Mouse (Mus musculus): ENCODE data around the gene Pomgnt1. TPM values are rescaled to one million over a fixed set of nuclear protein-coding genes. Genes with fewer than 3 reads are reported as not detected.

Gene Pomgnt1
- polyA plus RNA-seq, 1 experiment from 2014 or later = 68.2 TPM

GRCm38 (mm10) chr4:116192286-116192835, 68.7 kb downstream of the Pomgnt1 start:
- no peak overlapping the region for H3K4me3 ChIP-seq (ENCODE audit: low read length)
- no peaks in the 10 kb centered on the region for H3K27me3 ChIP-seq (ENCODE audit: control insufficient read depth, insufficient read depth, low read length)
- H3K9ac ChIP-seq (ENCODE audit: low read depth, low read length) = no peak overlapping the region
- no peak overlapping the region for H3K27ac ChIP-seq (ENCODE audit: low read depth, low read length)
- H3K4me2 ChIP-seq (replicated peaks; ENCODE audit: low read depth, low read length) = no peak overlapping the region
- H3K36me3 ChIP-seq (ENCODE audit: control insufficient read depth, insufficient read depth, low read length) = no peaks in the 10 kb centered on the region
- 0 out of 2 replicates have a peak, but pooled peaks have one; percentile 28 for ATAC-seq (ENCODE audit: low FRiP score, low TSS enrichment)
- H3K4me1 ChIP-seq (ENCODE audit: control insufficient read depth, insufficient read depth, low read length) = no peaks in the 10 kb centered on the region
- WGBS = 30% methylated on average over 4 of the region's 4 CpGs
- H3K9me3 ChIP-seq (ENCODE audit: control insufficient read depth, low read length) = no peaks in the 10 kb centered on the region

GRCm38 (mm10) chr4:116193583-116194383, 70.1 kb downstream of the Pomgnt1 start:
- Histone ChIP-seq H3K4me2 (replicated peaks; ENCODE audit: low read depth, low read length) (no peak overlapping the region), H3K27ac (ENCODE audit: low read depth, low read length) (no peak overlapping the region), H3K9ac (ENCODE audit: low read depth, low read length) (no peak overlapping the region), H3K4me1 (ENCODE audit: control insufficient read depth, insufficient read depth, low read length) (no peaks in the 10 kb centered on the region), H3K36me3 (ENCODE audit: control insufficient read depth, insufficient read depth, low read length) (no peaks in the 10 kb centered on the region), H3K4me3 (ENCODE audit: low read length) (no peak overlapping the region), H3K9me3 (ENCODE audit: control insufficient read depth, low read length) (no peaks in the 10 kb centered on the region), H3K27me3 (ENCODE audit: control insufficient read depth, insufficient read depth, low read length) (no peaks in the 10 kb centered on the region)
- ATAC-seq (ENCODE audit: low FRiP score, low TSS enrichment) = no peak
- WGBS = 69% methylated on average over 9 of the region's 9 CpGs

GRCm38 (mm10) chr4:116198422-116198821, 74.8 kb downstream of the Pomgnt1 start:
- Histone ChIP-seq H3K4me2 (replicated peaks; ENCODE audit: low read depth, low read length) (no peak overlapping the region), H3K4me3 (ENCODE audit: low read length) (no peak overlapping the region), H3K9ac (ENCODE audit: low read depth, low read length) (no peak overlapping the region), H3K4me1 (ENCODE audit: control insufficient read depth, insufficient read depth, low read length) (no peaks in the 10 kb centered on the region), H3K9me3 (ENCODE audit: control insufficient read depth, low read length) (no peaks in the 10 kb centered on the region), H3K36me3 (ENCODE audit: control insufficient read depth, insufficient read depth, low read length) (no peaks in the 10 kb centered on the region), H3K27me3 (ENCODE audit: control insufficient read depth, insufficient read depth, low read length) (no peaks in the 10 kb centered on the region), H3K27ac (ENCODE audit: low read depth, low read length) (no peak overlapping the region)
- 79% methylated on average over 2 of the region's 2 CpGs for WGBS
- no peak for ATAC-seq (ENCODE audit: low FRiP score, low TSS enrichment)

- 70% methylated on average over 3 of the region's 3 CpGs for WGBS
- Histone ChIP-seq H3K4me3 (ENCODE audit: low read length) (no peak overlapping the region), H3K9me3 (ENCODE audit: control insufficient read depth, low read length) (no peaks in the 10 kb centered on the region), H3K9ac (ENCODE audit: low read depth, low read length) (no peak overlapping the region), H3K27ac (ENCODE audit: low read depth, low read length) (no peak overlapping the region), H3K36me3 (ENCODE audit: control insufficient read depth, insufficient read depth, low read length) (no peaks in the 10 kb centered on the region), H3K4me1 (ENCODE audit: control insufficient read depth, insufficient read depth, low read length) (no peaks in the 10 kb centered on the region), H3K4me2 (replicated peaks; ENCODE audit: low read depth, low read length) (no peak overlapping the region), H3K27me3 (ENCODE audit: control insufficient read depth, insufficient read depth, low read length) (no peaks in the 10 kb centered on the region)
- no peak for ATAC-seq (ENCODE audit: low FRiP score, low TSS enrichment)
These were observed 80.8 kb downstream of the Pomgnt1 start for GRCm38 (mm10) chr4:116204422-116204821.

DNA sequence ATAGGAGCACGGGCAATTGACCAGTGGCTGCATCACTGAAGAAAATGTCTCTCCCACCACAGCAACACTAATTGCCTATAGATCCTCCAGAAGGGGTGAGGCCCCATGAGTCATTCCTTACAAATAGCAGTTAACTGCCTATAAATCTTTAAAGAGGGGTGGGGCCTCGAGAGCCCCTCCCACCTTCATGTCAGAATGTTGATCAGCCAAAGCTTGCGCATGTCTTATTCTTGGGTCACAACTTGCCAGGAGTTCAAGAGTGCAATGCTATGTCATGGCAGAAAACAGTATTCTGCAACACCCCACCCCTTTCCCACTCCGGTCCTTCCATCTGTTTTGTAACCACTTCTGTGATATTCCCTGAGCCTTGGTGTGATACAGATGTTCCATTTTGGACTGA, 82.9 kb downstream of the Pomgnt1 start:
- no peaks in the 10 kb centered on the region for H3K36me3 ChIP-seq (ENCODE audit: control insufficient read depth, insufficient read depth, low read length)
- no peak for ATAC-seq (ENCODE audit: low FRiP score, low TSS enrichment)
- H3K4me2 ChIP-seq (replicated peaks; ENCODE audit: low read depth, low read length) = no peak overlapping the region
- H3K4me3 ChIP-seq (ENCODE audit: low read length) = no peak overlapping the region
- H3K9ac ChIP-seq (ENCODE audit: low read depth, low read length) = no peak overlapping the region
- H3K4me1 ChIP-seq (ENCODE audit: control insufficient read depth, insufficient read depth, low read length) = no peaks in the 10 kb centered on the region
- no peak overlapping the region for H3K27ac ChIP-seq (ENCODE audit: low read depth, low read length)
- no peaks in the 10 kb centered on the region for H3K27me3 ChIP-seq (ENCODE audit: control insufficient read depth, insufficient read depth, low read length)
- no peaks in the 10 kb centered on the region for H3K9me3 ChIP-seq (ENCODE audit: control insufficient read depth, low read length)
- whole genome bisulfite sequencing = 72% methylated on average over 4 of the region's 4 CpGs

- Histone ChIP-seq H3K27me3 (ENCODE audit: control insufficient read depth, insufficient read depth, low read length) (no peaks in the 10 kb centered on the region), H3K9me3 (ENCODE audit: control insufficient read depth, low read length) (no peaks in the 10 kb centered on the region), H3K4me3 (ENCODE audit: low read length) (no peak overlapping the region), H3K4me1 (ENCODE audit: control insufficient read depth, insufficient read depth, low read length) (no peaks in the 10 kb centered on the region), H3K27ac (ENCODE audit: low read depth, low read length) (no peak overlapping the region), H3K36me3 (ENCODE audit: control insufficient read depth, insufficient read depth, low read length) (no peaks in the 10 kb centered on the region), H3K9ac (ENCODE audit: low read depth, low read length) (no peak overlapping the region), H3K4me2 (replicated peaks; ENCODE audit: low read depth, low read length) (no peak overlapping the region)
- 72% methylated on average over 1 of the region's 1 CpGs for WGBS
- no peak for ATAC-seq (ENCODE audit: low FRiP score, low TSS enrichment)
These were observed 85.3 kb downstream of the Pomgnt1 start for GRCm38 (mm10) chr4:116208891-116209290.

Other genes starting within 250 kb of the Pomgnt1 start
- not detected in 2 replicates for gene Kncn, start 239.4 kb upstream of the Pomgnt1 start, polyA plus RNA-seq (2014; fragmentation: Nextera tagmentation; extraction: Ambion mirVana)
- not detected in 2 replicates for gene 6430628N08Rik, start 233.2 kb upstream of the Pomgnt1 start, polyA plus RNA-seq (2014; fragmentation: Nextera tagmentation; extraction: Ambion mirVana)
- gene Dmbx1, start 183.9 kb upstream of the Pomgnt1 start, polyA plus RNA-seq (2014; fragmentation: Nextera tagmentation; extraction: Ambion mirVana) = not detected in 2 replicates
- gene Faah, start 105.9 kb upstream of the Pomgnt1 start, polyA plus RNA-seq (2014; fragmentation: Nextera tagmentation; extraction: Ambion mirVana) = 5.2 and 8.7 TPM in 2 replicates
- 17.1 and 24.1 TPM in 2 replicates for gene Nsun4, start 70.0 kb upstream of the Pomgnt1 start, polyA plus RNA-seq (2014; fragmentation: Nextera tagmentation; extraction: Ambion mirVana)
- 513 and 692 TPM in 2 replicates for gene Uqcrh, start 48.8 kb upstream of the Pomgnt1 start, polyA plus RNA-seq (2014; fragmentation: Nextera tagmentation; extraction: Ambion mirVana)
- gene Lrrc41, start 48.6 kb upstream of the Pomgnt1 start, polyA plus RNA-seq (2014; fragmentation: Nextera tagmentation; extraction: Ambion mirVana) = 66.6 and 78.1 TPM in 2 replicates
- 26.6 and 40.7 TPM in 2 replicates for gene Rad54l, start 150 bp upstream of the Pomgnt1 start, polyA plus RNA-seq (2014; fragmentation: Nextera tagmentation; extraction: Ambion mirVana)
- 2.2 and 3.2 TPM in 2 replicates for gene Lurap1, start 27.5 kb downstream of the Pomgnt1 start, polyA plus RNA-seq (2014; fragmentation: Nextera tagmentation; extraction: Ambion mirVana)
- 0.50 and 0.89 TPM in 2 replicates for gene Tspan1, start 43.8 kb downstream of the Pomgnt1 start, polyA plus RNA-seq (2014; fragmentation: Nextera tagmentation; extraction: Ambion mirVana)
- not detected in 2 replicates for gene 1700042G07Rik, start 49.5 kb downstream of the Pomgnt1 start, polyA plus RNA-seq (2014; fragmentation: Nextera tagmentation; extraction: Ambion mirVana)
- gene Gm49337, start 49.5 kb downstream of the Pomgnt1 start, polyA plus RNA-seq (2014; fragmentation: Nextera tagmentation; extraction: Ambion mirVana) = not detected in 2 replicates
- gene Pik3r3, start 97.8 kb downstream of the Pomgnt1 start, polyA plus RNA-seq (2014; fragmentation: Nextera tagmentation; extraction: Ambion mirVana) = 19.9 and 27.6 TPM in 2 replicates